Mouse (Mus musculus) megakaryocyte, embryonic 14.5 days (primary cell): Measurements from ENCODE around the gene Gnat1.

Source experiments
- FLI1 ChIP-seq: IDR thresholded peaks from 2 replicates; pipeline ENCODE4 v1.6.1; 2012; ENCODE audit warnings: low read length, inconsistent platforms, mixed read lengths
- GATA1 ChIP-seq: IDR thresholded peaks from 3 replicates; pipeline ENCODE4 v1.6.1; 2012; ENCODE audit warnings: mixed read lengths, low read length, inconsistent platforms, borderline replicate concordance

DNA sequence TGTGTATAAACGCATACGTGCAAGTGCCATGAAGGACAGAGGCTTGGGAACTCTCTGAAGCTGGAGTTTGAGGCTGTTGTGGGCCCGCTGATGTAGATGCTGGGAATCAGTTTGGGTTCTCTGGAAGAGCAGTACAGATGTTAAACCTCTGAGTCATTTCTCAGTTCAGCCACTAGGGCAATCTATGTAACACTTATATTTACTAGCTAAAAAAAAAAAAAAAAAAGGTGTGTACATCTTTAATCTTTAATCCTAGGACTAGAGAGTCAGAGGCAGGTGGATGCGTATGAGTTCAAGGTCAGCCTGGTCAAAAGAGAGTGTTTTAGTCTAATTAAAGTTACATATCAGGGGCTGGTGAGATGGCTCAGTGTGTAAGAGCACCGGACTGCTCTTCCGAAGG, 32.5 kb downstream of the Gnat1 start:
- TF ChIP-seq GATA1 (no peak), FLI1 (no peak)
